Mouse (Mus musculus) heart, embryonic 16.5 days (tissue): ENCODE measurements around the gene Odf2. TPM values are rescaled to one million over a fixed set of nuclear protein-coding genes. Genes with fewer than 3 reads are reported as not detected.

ENCODE experiments used
- ATAC-seq: fragments of 200-750 bp; cut with Nextera tagmentation; replicated peaks from 2 replicates; pipeline ENCODE4 v1.8.0; 2017; ENCODE audit warnings: moderate number of reproducible peaks; ENCODE audit not compliant: insufficient read depth, low FRiP score; ENCODE audit errors: extremely low read depth
- H3K27ac ChIP-seq: fragments of 300-500 bp; sonication (generic); 2 replicates; pipeline ENCODE4 v1.5.1; 2014; ENCODE audit warnings: mild to moderate bottlenecking, low read length, control low read depth, moderate library complexity
- H3K27me3 ChIP-seq: fragments of 300-500 bp; sonication (generic); 2 replicates; pipeline ENCODE4 v1.6.1; 2014; ENCODE audit warnings: low read length, mixed read lengths; ENCODE audit not compliant: control insufficient read depth, insufficient read depth
- H3K36me3 ChIP-seq: fragments of 300-500 bp; sonication (generic); 2 replicates; pipeline ENCODE4 v1.6.1; 2014; ENCODE audit not compliant: control insufficient read depth, insufficient read depth
- H3K4me1 ChIP-seq: fragments of 300-500 bp; sonication (generic); 2 replicates; pipeline ENCODE4 v1.6.1; 2014; ENCODE audit warnings: low read length, mixed read lengths; ENCODE audit not compliant: control insufficient read depth, insufficient read depth
- H3K4me2 ChIP-seq: fragments of 300-500 bp; sonication (generic); 2 replicates; pipeline ENCODE4 v1.6.1; 2014; ENCODE audit warnings: low read depth, mild to moderate bottlenecking, control low read depth, low read length
- H3K4me3 ChIP-seq: fragments of 300-500 bp; sonication (generic); 2 replicates; pipeline ENCODE4 v1.5.1; 2014; ENCODE audit warnings: mild to moderate bottlenecking, control low read depth, low read length
- H3K9ac ChIP-seq: fragments of 300-500 bp; sonication (generic); 2 replicates; pipeline ENCODE4 v1.6.1; 2014; ENCODE audit warnings: low read length, control low read depth
- H3K9me3 ChIP-seq: fragments of 300-500 bp; sonication (generic); replicated peaks from 2 replicates; pipeline ENCODE4 v1.6.1; 2016; ENCODE audit warnings: low read length; ENCODE audit not compliant: control insufficient read depth
- WGBS: fragments of 180-500 bp; shearing (Covaris S2); extraction: QIAGEN DNeasy Blood & Tissue Kit; methylation state at CpG from one replicate; pipeline ENCODE4 v1.1.7; 2014; 5-methylcytosine and 5-hydroxymethylcytosine counted together
- polyA plus RNA-seq: library from polyadenylated mRNA; unstranded; fragments of >200 nt; fragmentation: Nextera tagmentation; extraction: Ambion mirVana; gene quantifications from 2 replicates; pipeline ENCODE4 v1.2.1, GENCODE M21; 2015

The Odf2 gene
- polyA plus RNA-seq, 1 experiment from 2014 or later, result 48.1 TPM

DNA sequence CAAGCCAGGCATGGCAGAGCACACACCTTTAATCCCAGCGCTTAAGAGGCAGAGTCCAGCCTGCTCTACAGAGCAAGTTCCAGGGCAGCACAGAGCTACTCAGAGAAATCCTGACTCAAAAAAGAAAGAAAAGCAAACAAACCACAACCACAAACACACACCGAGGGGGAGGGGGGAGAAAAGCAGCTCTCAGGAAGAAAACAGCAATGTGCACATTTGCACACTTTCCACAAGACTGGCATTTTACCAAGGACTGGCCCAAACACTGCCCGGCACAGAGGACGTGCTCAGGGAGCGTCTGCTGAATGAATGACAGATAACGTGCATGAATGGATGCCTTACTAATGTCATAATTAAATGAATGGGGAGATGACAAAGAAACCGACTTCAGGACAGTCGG, 40.0 kb upstream of the Odf2 start:
- no peak overlapping the region for H3K27ac ChIP-seq
- ATAC-seq, result no peak
- no peak overlapping the region for H3K9ac ChIP-seq
- H3K4me1 ChIP-seq, result 0 out of 2 replicates have a peak, but pooled peaks cover 3% of the 10 kb centered on the region
- WGBS, result 65% methylated on average over 8 of the region's 8 CpGs
- H3K4me2 ChIP-seq, result no peak overlapping the region
- no peak overlapping the region for H3K4me3 ChIP-seq
- H3K27me3 ChIP-seq, result peaks cover 35% of the 10 kb centered on the region
- H3K36me3 ChIP-seq, result no peaks in the 10 kb centered on the region
- no peaks in the 10 kb centered on the region for H3K9me3 ChIP-seq

DNA sequence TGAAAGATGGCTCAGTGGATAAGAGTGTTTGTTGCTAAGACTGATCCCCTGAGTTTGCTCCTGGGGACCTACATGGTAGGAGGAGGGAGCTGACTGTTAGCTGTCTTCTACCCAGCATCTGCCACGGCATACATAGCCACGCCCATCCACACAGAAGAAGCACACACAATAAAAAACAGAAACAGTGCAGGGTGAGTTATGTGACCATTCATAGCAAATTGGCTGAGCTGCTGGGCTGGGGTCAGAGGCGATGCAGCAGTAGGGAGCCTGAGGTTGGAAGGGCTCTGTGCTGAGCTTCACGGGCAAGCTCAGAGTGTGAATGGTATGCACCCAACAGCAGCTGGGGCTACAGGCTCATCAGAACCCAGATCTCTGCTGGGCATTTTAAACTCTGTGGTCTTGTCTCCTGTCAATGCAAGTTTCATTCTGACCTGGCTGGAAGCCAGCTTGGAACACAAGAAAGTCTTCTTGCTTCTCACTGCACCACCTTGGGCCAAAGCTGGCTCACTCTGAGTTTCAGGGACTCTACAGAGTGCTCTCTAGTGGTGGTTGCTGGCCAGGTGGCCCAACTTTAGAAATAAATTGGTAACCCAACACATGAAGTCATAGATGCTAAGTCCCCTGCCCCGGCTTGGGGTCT, 39.1 kb upstream of the Odf2 start:
- 52% methylated on average over 5 of the region's 5 CpGs for WGBS
- H3K4me1 ChIP-seq, result 0 out of 2 replicates have a peak, but pooled peaks cover 3% of the 10 kb centered on the region
- H3K9me3 ChIP-seq, result no peaks in the 10 kb centered on the region
- peaks cover 26% of the 10 kb centered on the region for H3K27me3 ChIP-seq
- H3K4me2 ChIP-seq, result no peak overlapping the region
- H3K36me3 ChIP-seq, result no peaks in the 10 kb centered on the region
- no peak for ATAC-seq
- H3K27ac ChIP-seq, result no peak overlapping the region
- no peak overlapping the region for H3K4me3 ChIP-seq
- no peak overlapping the region for H3K9ac ChIP-seq

DNA sequence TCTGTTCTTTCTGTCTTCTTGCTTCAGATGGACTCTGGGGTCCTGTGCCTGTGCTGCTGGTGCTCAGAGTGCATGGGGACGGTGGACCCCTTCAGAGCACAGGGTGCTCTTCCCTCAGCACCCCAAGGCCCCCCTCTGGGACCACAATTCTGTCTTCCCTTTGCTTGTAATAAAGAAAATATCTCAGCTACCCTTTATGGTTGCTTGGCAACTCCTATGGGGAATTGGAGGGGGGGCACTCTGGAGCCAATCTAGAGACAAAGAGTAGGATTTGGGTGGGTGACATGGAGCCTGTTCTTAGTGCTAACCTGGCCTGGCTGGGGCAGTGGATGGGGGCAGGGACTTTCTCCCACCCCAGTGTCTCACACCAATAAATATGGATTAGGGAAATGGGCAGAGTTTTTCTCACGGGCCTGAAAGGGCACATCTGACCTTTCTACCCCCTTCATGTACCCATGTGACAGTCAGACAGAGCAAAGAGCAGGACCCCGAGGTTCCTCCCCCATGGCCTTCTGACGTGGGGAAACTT, 36.0 kb upstream of the Odf2 start:
- Histone ChIP-seq H3K4me2 (no peak overlapping the region), H3K9ac (no peak overlapping the region), H3K27ac (no peak overlapping the region), H3K27me3 (no peaks in the 10 kb centered on the region), H3K9me3 (no peaks in the 10 kb centered on the region), H3K4me3 (no peak overlapping the region), H3K36me3 (no peaks in the 10 kb centered on the region), H3K4me1 (no peaks in the 10 kb centered on the region)
- no peak for ATAC-seq
- 43% methylated on average over 4 of the region's 4 CpGs for WGBS

DNA sequence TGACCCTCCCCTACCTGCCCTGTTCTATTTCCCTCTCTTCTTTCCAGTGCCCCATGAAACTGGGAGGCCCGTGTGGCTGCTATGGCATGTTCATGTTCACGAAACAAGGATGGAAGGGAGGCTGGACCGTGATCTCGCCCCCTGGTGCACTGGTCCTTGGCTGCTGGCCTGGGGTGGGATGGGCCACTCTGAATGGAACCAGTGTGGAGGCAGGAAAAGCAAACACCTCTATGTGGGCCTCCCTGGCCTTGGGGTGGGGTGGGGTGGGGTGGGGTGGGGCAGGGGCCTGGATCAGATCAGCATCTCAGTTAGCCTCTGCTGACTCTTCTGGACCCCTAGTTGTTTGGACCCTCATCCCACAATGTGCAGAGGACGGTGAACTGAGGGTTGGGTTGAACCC, 35.3 kb upstream of the Odf2 start:
- Histone ChIP-seq H3K36me3 (no peaks in the 10 kb centered on the region), H3K27me3 (no peaks in the 10 kb centered on the region), H3K9ac (no peak overlapping the region), H3K4me1 (no peaks in the 10 kb centered on the region), H3K9me3 (no peaks in the 10 kb centered on the region), H3K4me3 (no peak overlapping the region), H3K4me2 (no peak overlapping the region), H3K27ac (no peak overlapping the region)
- 70% methylated on average over 5 of the region's 5 CpGs for WGBS
- no peak for ATAC-seq

DNA sequence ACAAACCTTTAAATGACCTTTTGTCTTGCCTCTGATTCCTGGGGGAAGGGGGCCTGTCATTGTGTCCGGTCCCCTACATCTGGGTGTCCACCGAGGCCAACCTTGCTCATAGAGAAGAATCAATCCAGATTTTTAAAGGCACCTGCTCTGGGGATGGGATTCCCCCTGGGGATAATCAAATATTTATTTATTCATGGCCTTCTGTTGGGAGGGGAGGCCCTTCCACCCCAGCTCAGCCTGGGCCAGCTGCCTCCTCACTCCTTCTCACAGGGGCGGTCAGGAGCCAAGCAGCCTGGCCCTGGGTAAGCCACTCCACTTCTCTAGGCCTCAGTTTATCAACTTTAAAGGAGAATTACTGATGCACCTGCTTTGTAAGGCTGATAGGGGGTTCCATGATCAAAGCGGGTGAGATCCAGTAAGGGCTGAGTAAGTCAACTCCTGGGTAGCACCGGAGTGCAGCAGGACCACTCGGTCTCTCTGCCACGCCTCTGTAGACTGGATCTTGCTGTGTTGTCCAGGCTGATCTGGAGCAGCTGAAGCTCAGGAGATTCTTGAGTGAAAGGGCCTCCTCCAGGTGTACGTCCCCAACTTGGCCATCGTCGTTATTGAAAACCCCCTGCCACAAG, 33.3 kb upstream of the Odf2 start:
- Histone ChIP-seq H3K4me2 (no peak overlapping the region), H3K9ac (no peak overlapping the region), H3K4me1 (no peaks in the 10 kb centered on the region), H3K9me3 (no peaks in the 10 kb centered on the region), H3K36me3 (no peaks in the 10 kb centered on the region), H3K4me3 (no peak overlapping the region), H3K27ac (no peak overlapping the region), H3K27me3 (no peaks in the 10 kb centered on the region)
- 79% methylated on average over 10 of the region's 10 CpGs for WGBS
- ATAC-seq, result no peak

DNA sequence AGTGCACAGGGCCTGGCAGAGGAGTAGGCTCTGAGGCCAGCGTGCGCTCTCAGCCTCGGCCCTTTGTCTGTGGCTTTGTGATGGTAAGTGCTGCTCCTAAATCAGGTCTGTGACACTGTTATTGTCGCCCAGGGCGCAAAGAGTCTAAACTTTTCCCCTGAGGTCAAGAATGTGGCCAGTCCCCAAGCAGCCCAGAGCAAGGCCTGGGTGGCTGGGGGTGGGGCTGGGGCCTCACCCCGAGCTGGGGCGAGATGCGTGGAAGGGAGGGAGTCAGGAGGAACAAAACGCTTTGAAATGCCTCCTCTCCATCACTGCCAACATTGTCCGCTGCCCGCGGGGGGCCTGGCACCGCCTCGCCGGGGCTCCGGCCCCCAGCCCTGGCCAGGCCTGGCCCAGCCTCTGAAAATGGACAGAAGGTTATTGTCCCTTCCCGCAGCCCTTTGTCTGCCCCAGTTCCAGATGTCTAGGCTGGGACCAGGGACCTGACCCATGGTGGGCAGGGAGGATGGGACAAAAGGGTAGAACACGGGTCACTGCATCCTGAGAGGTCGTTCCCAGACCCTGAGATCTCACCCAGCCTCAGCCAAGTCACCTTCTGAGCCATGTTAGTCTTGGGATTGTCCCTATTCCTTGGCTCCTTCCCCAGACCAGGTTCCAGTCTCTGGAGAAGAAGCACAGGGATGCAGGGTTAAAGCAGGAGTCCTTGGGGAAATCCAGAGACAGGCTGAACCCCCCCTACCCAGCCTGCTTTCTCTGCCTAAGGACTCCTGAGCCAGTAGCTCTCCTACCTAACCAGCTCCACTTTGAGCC, 32.4 kb upstream of the Odf2 start:
- no peaks in the 10 kb centered on the region for H3K36me3 ChIP-seq
- WGBS, result 39% methylated on average over 19 of the region's 19 CpGs
- no peak for ATAC-seq
- H3K9me3 ChIP-seq, result no peaks in the 10 kb centered on the region
- H3K27me3 ChIP-seq, result no peaks in the 10 kb centered on the region
- H3K4me2 ChIP-seq, result no peak overlapping the region
- no peak overlapping the region for H3K4me3 ChIP-seq
- no peak overlapping the region for H3K27ac ChIP-seq
- no peak overlapping the region for H3K9ac ChIP-seq
- no peaks in the 10 kb centered on the region for H3K4me1 ChIP-seq

DNA sequence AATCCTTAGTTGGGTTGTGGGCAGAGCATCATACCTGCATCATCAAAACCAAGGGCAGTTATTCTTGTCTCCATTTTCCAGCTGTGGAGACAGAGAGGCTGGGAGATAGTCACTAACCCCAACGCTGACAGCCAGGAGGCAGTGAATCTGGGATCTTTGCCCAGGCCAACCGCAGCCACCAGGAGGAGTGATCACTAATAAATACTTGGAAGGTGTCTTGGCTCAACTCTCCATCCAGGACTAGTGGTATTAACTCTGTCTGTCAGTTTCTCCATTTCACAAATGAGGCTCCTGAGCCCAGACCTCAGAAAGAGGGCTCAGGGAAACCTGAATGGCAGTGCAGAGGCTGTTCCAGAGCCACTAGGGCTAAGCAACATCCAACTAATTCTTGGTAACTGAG, 31.7 kb upstream of the Odf2 start:
- Histone ChIP-seq H3K27ac (no peak overlapping the region), H3K36me3 (no peaks in the 10 kb centered on the region), H3K4me1 (no peaks in the 10 kb centered on the region), H3K9ac (no peak overlapping the region), H3K4me3 (no peak overlapping the region), H3K4me2 (no peak overlapping the region), H3K27me3 (no peaks in the 10 kb centered on the region), H3K9me3 (no peaks in the 10 kb centered on the region)
- no peak for ATAC-seq
- WGBS, result 30% methylated on average over 2 of the region's 2 CpGs

DNA sequence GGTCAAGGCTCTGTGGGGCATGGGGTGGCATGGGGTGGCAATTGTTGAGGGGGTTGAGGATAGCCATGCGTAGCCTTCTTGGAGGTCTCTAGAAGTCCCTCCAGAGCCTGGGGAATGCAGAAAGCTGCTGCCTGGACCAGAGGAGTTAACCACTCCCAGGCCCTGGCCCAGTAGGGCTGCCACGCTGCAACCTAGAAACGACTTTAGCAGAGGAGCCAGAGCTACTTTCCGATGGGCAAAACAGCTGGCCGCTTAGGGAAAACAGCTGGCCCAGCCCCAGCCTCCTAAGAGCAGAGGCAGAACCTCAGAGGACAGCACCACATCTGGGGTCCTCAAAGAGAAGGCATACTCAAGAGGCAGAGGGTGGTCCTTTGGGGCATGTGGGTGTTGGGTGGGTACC, 31.1 kb upstream of the Odf2 start:
- no peak for ATAC-seq
- WGBS, result 70% methylated on average over 5 of the region's 5 CpGs

More for the DNA sequence above, 31.1 kb upstream of the Odf2 start:
- Histone ChIP-seq H3K4me1 (no peaks in the 10 kb centered on the region), H3K27ac (no peak overlapping the region), H3K9me3 (no peaks in the 10 kb centered on the region), H3K9ac (no peak overlapping the region), H3K27me3 (no peaks in the 10 kb centered on the region), H3K36me3 (no peaks in the 10 kb centered on the region), H3K4me3 (no peak overlapping the region), H3K4me2 (no peak overlapping the region)
